Mouse (Mus musculus): ENCODE data around the gene Plin5. TPM values are rescaled to one million over a fixed set of nuclear protein-coding genes. Genes with fewer than 3 reads are reported as not detected.

The Plin5 gene
- total and polyA plus RNA-seq, 3 experiments: not detected

GRCm38 (mm10) chr17:56079921-56080320, 37.5 kb downstream of the Plin5 start:
- no peak for TF ChIP-seq GABPA (IDR thresholded peaks at IDR 0.05; ENCODE audit: insufficient replicate concordance, low read depth, low read length)
- no peak for TF ChIP-seq HCFC1 (IDR thresholded peaks at IDR 0.05; ENCODE audit: low read depth, low read length)
- no peak for TF ChIP-seq SMC3 (IDR thresholded peaks at IDR 0.05; ENCODE audit: low read depth, low read length)
- TF ChIP-seq USF2 (conservative IDR thresholded peaks at IDR 0.05; ENCODE audit: low read depth, low read length): no peak
- no peak for TF ChIP-seq TCF12 (IDR thresholded peaks at IDR 0.05; ENCODE audit: low read depth, low read length)
- TF ChIP-seq MXI1 (IDR thresholded peaks at IDR 0.05; ENCODE audit: low read depth, low read length): no peak
- no peak for TF ChIP-seq POLR2AphosphoS2 (IDR thresholded peaks at IDR 0.05; ENCODE audit: low read depth, low read length)
- TF ChIP-seq IRF4 (IDR thresholded peaks at IDR 0.05; ENCODE audit: low read depth, low read length): no peak
- TF ChIP-seq MEF2A (IDR thresholded peaks at IDR 0.05; ENCODE audit: borderline replicate concordance, low read depth, low read length): no peak
- no peak for TF ChIP-seq ETS1 (conservative IDR thresholded peaks at IDR 0.05; ENCODE audit: low read depth, low read length)
- Histone ChIP-seq H3K4me3 (replicated peaks in 1 of 3; ENCODE audit: low read depth in 2 of 3, low read length in 2 of 3, poor library complexity in 1 of 3) (peak overlapping the region; percentile 71 to 94 (median 90)), H3K4me2 (ENCODE audit: insufficient read depth, low read depth, poor library complexity, severe bottlenecking) (peak overlapping the region; percentile 49), H3K9ac (ENCODE audit: insufficient read depth, low read depth) (peak overlapping the region; percentile 89), H3K36me3 (replicated peaks in 1 of 2; ENCODE audit: control insufficient read depth in 1 of 2, insufficient read depth in 1 of 2, low read length in 1 of 2) (peaks cover 8 to 26% of the 10 kb centered on the region in 2 experiments), H3K9me3 (replicated peaks; ENCODE audit: low read length) (no peaks in the 10 kb centered on the region), H3K27ac (ENCODE audit: insufficient read depth, low read depth) (no peak overlapping the region), H3K79me2 (replicated peaks; ENCODE audit: control insufficient read depth, extremely low read depth, insufficient read depth, poor library complexity, severe bottlenecking) (peaks cover 20% of the 10 kb centered on the region), H3K4me1 (ENCODE audit: control insufficient read depth in 1 of 2, insufficient read depth in 2 of 2) (peaks cover 0 to 42% of the 10 kb centered on the region in 2 experiments; a peak in 3 of 4 replicates), H3K27me3 (replicated peaks) (no peaks in the 10 kb centered on the region)
- no peak for DNase-seq (ENCODE audit: extremely low read depth)
- dilution Hi-C loops (cut with MboI; ENCODE audit: extremely low pct_ligation_motif_present, extremely low pct_unique_long_range_greater_than_20kb, low sequenced_read_pairs): no loop called here
- in situ Hi-C loops (cut with MboI; ENCODE audit: low pct_ligation_motif_present, low pct_unique_long_range_greater_than_20kb, low sequenced_read_pairs): loop anchor here (5.0 kb wide), 2 partner anchors 37 to 38 kb away; partner anchors contain the start of genes Chaf1a and Plin5

- peak within 1 kb of the TSS; percentile 89 for H3K9ac ChIP-seq (ENCODE audit: insufficient read depth, low read depth)
- peak within 1 kb of the TSS; percentile 71 to 94 (median 90) for H3K4me3 ChIP-seq (replicated peaks in 1 of 3; ENCODE audit: low read depth in 2 of 3, low read length in 2 of 3, poor library complexity in 1 of 3)
- H3K27ac ChIP-seq (ENCODE audit: insufficient read depth, low read depth): no peak within 1 kb of the TSS
- dilution Hi-C loops (cut with MboI; ENCODE audit: extremely low pct_ligation_motif_present, extremely low pct_unique_long_range_greater_than_20kb, low sequenced_read_pairs) (no loop called here), in situ Hi-C loops (cut with MboI; ENCODE audit: low pct_ligation_motif_present, low pct_unique_long_range_greater_than_20kb, low sequenced_read_pairs) (loop anchor here (5.0 kb wide), 1 partner anchor 37 kb away; the partner anchor contains the start of gene Chaf1a)
- no peaks in the 10 kb centered on the region for H3K27me3 ChIP-seq (replicated peaks)
- peaks cover 0 to 45% of the 10 kb centered on the region in 2 experiments; a peak in 3 of 4 replicates for H3K4me1 ChIP-seq (ENCODE audit: control insufficient read depth in 1 of 2, insufficient read depth in 2 of 2)
- DNase-seq (ENCODE audit: extremely low read depth): peak; percentile 100
- peaks cover 20% of the 10 kb centered on the region for H3K79me2 ChIP-seq (replicated peaks; ENCODE audit: control insufficient read depth, extremely low read depth, insufficient read depth, poor library complexity, severe bottlenecking)
- peaks cover 6 to 20% of the 10 kb centered on the region in 2 experiments for H3K36me3 ChIP-seq (replicated peaks in 1 of 2; ENCODE audit: control insufficient read depth in 1 of 2, insufficient read depth in 1 of 2, low read length in 1 of 2)
- peak within 1 kb of the TSS; percentile 49 for H3K4me2 ChIP-seq (ENCODE audit: insufficient read depth, low read depth, poor library complexity, severe bottlenecking)
- H3K9me3 ChIP-seq (replicated peaks; ENCODE audit: low read length): no peaks in the 10 kb centered on the region
- TF ChIP-seq USF2 (conservative IDR thresholded peaks at IDR 0.05; ENCODE audit: low read depth, low read length) (no peak), E2F4 (IDR thresholded peaks at IDR 0.05; ENCODE audit: insufficient replicate concordance, low read depth, low read length) (peak; percentile 98), RCOR1 (conservative IDR thresholded peaks at IDR 0.05; ENCODE audit: low read depth, low read length) (no peak), MAZ (IDR thresholded peaks at IDR 0.05; ENCODE audit: low read depth, low read length) (peak; percentile 17), IRF4 (IDR thresholded peaks at IDR 0.05; ENCODE audit: low read depth, low read length) (no peak), ZKSCAN1 (IDR thresholded peaks at IDR 0.05; ENCODE audit: borderline replicate concordance, low read depth, low read length) (no peak), SMC3 (IDR thresholded peaks at IDR 0.05; ENCODE audit: low read depth, low read length) (no peak), CTCF (conservative IDR thresholded peaks at IDR 0.05 in 1 of 2, IDR thresholded peaks at IDR 0.05 in 1 of 2; ENCODE audit: low read depth in 2 of 2, low read length in 2 of 2) (no peak), MAFK (IDR thresholded peaks at IDR 0.05; ENCODE audit: insufficient replicate concordance, low read length) (no peak), ETS1 (conservative IDR thresholded peaks at IDR 0.05; ENCODE audit: low read depth, low read length) (no peak), TBP (conservative IDR thresholded peaks at IDR 0.05; ENCODE audit: low read depth, low read length) (peak; percentile 85; the same call in 1 of the 2 replicates), HCFC1 (IDR thresholded peaks at IDR 0.05; ENCODE audit: low read depth, low read length) (peak; percentile 73), MYC (IDR thresholded peaks at IDR 0.05; ENCODE audit: low read depth, low read length) (peak; percentile 58; the same call in 1 of the 2 replicates), BHLHE40 (IDR thresholded peaks at IDR 0.05; ENCODE audit: low read depth, low read length) (peak; percentile 86), JUN (IDR thresholded peaks at IDR 0.05; ENCODE audit: insufficient read depth, low read depth, low read length) (no peak), TCF12 (IDR thresholded peaks at IDR 0.05; ENCODE audit: low read depth, low read length) (no peak; the same call in 1 of the 2 replicates), PAX5 (IDR thresholded peaks at IDR 0.05; ENCODE audit: low read length) (no peak), EP300 (IDR thresholded peaks at IDR 0.05; ENCODE audit: low read length) (no peak), MAX (IDR thresholded peaks at IDR 0.05; ENCODE audit: low read length) (0 out of 2 replicates have a peak, but pooled peaks have one; percentile 26), MEF2A (IDR thresholded peaks at IDR 0.05; ENCODE audit: borderline replicate concordance, low read depth, low read length) (no peak), RAD21 (IDR thresholded peaks at IDR 0.05; ENCODE audit: low read depth, low read length) (no peak), MXI1 (IDR thresholded peaks at IDR 0.05; ENCODE audit: low read depth, low read length) (peak; percentile 85), POLR2AphosphoS2 (IDR thresholded peaks at IDR 0.05; ENCODE audit: low read depth, low read length) (peak; percentile 81), SIN3A (IDR thresholded peaks at IDR 0.05; ENCODE audit: low read length) (peak; percentile 81; the same call in 1 of the 2 replicates), ZNF384 (IDR thresholded peaks at IDR 0.05; ENCODE audit: low read depth, low read length) (no peak), ZC3H11A (IDR thresholded peaks at IDR 0.05; ENCODE audit: low read depth, low read length) (no peak)
Measured at GRCm38 (mm10) chr17:56078880-56079795, 38.3 kb downstream of the Plin5 start, which contains the start of gene Hdgfl2. Gene Hdgfl2 (plus strand): TSS chr17:56079634.

Measured in CH12.LX (cell line).